ENCODE assay signal across 9 mouse cellular contexts in genomic region chr4:141362937-141363548, GRCm38 (mm10). TPM values are rescaled to one million over a fixed set of nuclear protein-coding genes. Genes with fewer than 3 reads are reported as not detected.
A peak's percentile ranks its signal among the peaks of the same experiment; 100 is the strongest.
DNase-seq lines count a peak whose midpoint lies in the region; ATAC-seq and TF ChIP-seq lines count a peak whose summit lies in the region.
"Had no signal": no experiment of that assay in that cellular context is flagged by ENCODE, and none has a peak within 500 bp of the region (broad histone marks: within the 10 kb centered on the region; RNA-seq: fewer than 3 reads in every experiment).

No protein-coding gene starts in this region.

- peaks cover 6% of the 10 kb centered on the region; the same call in 1 of the 2 replicates for H3K27me3 ChIP-seq in G1E (ENCODE audit: insufficient read depth, low read length)

- no peaks in the 10 kb centered on the region for H3K36me3 ChIP-seq in G1E (replicated peaks)

- no peaks in the 10 kb centered on the region for H3K4me1 ChIP-seq in G1E (ENCODE audit: insufficient read depth, low read depth, low read length)

- H3K4me3 ChIP-seq in G1E (ENCODE audit: low read depth, low read length): no peak overlapping the region

- no peaks in the 10 kb centered on the region for H3K9me3 ChIP-seq in G1E (replicated peaks)

- peak; percentile 62 for TF ChIP-seq CTCF in G1E (IDR thresholded peaks at IDR 0.05; ENCODE audit: low read depth, low read length)

- ATAC-seq in G1E (ENCODE audit: extremely low read depth, insufficient number of reproducible peaks, low FRiP score, poor library complexity, severe bottlenecking): no peak
- peak; percentile 65; the same call in 1 of the 2 replicates for ATAC-seq in erythroblast, adult 5-6 weeks (replicated peaks; ENCODE audit: low FRiP score, poor library complexity, severe bottlenecking)

- DNase-seq in G1E (ENCODE audit: low spot score): no peak
- DNase-seq in brain, embryonic 18.5 days (ENCODE audit: low read depth, low spot score): peak; percentile 57
- peak; percentile 90 for DNase-seq in heart, postnatal 4 days
- DNase-seq in layer of hippocampus, adult 9-10 months (ENCODE audit: low spot score): peak; percentile 68
- peak; percentile 88 for DNase-seq in lung, postnatal 10 days
- peak; percentile 90 for DNase-seq in retina, postnatal 1 day
- peak; percentile 51 for DNase-seq in urinary bladder, postnatal 10 days (ENCODE audit: low spot score)

RNA-seq across cellular contexts. Expression of gene Fam131c, which starts 5.0 kb away (rescaled TPM):
- not detected in 2 replicates for total RNA-seq in G1E (2014; fragmentation: Nextera tagmentation)
- not detected in 2 replicates for total RNA-seq in G1E (2017)
- polyA plus RNA-seq in G1E (2012): not detected in 2 replicates
- not detected in 2 replicates for total RNA-seq in erythroblast, adult 5-6 weeks (2015; ENCODE audit: low replicate concordance)
- not detected in 2 replicates for total RNA-seq in erythroblast, adult 5-6 weeks (2017; ENCODE audit: low replicate concordance)
- total RNA-seq in heart, postnatal 4 days (2021): under 1 TPM; 0.43 to 0.62 TPM
- polyA plus RNA-seq: macrophage had no signal

RNA-seq across cellular contexts. Expression of gene Clcnka, which starts 35.5 kb away (rescaled TPM):
- total RNA-seq in G1E (2014; fragmentation: Nextera tagmentation) (not detected in 2 replicates), G1E (2017) (not detected in 2 replicates)
- polyA plus RNA-seq in G1E (2012): not detected in 2 replicates
- not detected in 2 replicates for total RNA-seq in erythroblast, adult 5-6 weeks (2015; ENCODE audit: low replicate concordance)
- total RNA-seq in erythroblast, adult 5-6 weeks (2017; ENCODE audit: low replicate concordance): not detected in 2 replicates
- not detected for total RNA-seq in heart, postnatal 4 days (2021)
- polyA plus RNA-seq: macrophage had no signal

RNA-seq across cellular contexts. Expression of gene Clcnkb, which starts 52.8 kb away (rescaled TPM):
- total RNA-seq in G1E (2014; fragmentation: Nextera tagmentation) (not detected in 2 replicates), G1E (2017) (0.05 TPM in 1 of 2 replicates, not detected in the other)
- polyA plus RNA-seq in G1E (2012): not detected in 2 replicates
- total RNA-seq in erythroblast, adult 5-6 weeks (2015; ENCODE audit: low replicate concordance): not detected in 2 replicates
- not detected in 2 replicates for total RNA-seq in erythroblast, adult 5-6 weeks (2017; ENCODE audit: low replicate concordance)
- total RNA-seq in heart, postnatal 4 days (2021): 1 to 10 TPM in 1 of 2 experiments, under 1 TPM in 1; 0.61 to 1.3 TPM
- polyA plus RNA-seq: macrophage had no signal

RNA-seq across cellular contexts. Expression of gene Hspb7, which starts 57.5 kb away (rescaled TPM):
- total RNA-seq in G1E (2014; fragmentation: Nextera tagmentation) (not detected in 2 replicates), G1E (2017) (not detected in 2 replicates)
- polyA plus RNA-seq in G1E (2012): not detected in 2 replicates
- not detected in 2 replicates for total RNA-seq in erythroblast, adult 5-6 weeks (2015; ENCODE audit: low replicate concordance)
- total RNA-seq in erythroblast, adult 5-6 weeks (2017; ENCODE audit: low replicate concordance): not detected in 2 replicates
- 100 to 1,000 TPM; 865 to 923 TPM for total RNA-seq in heart, postnatal 4 days (2021)
- polyA plus RNA-seq: macrophage had no signal
